Mouse (Mus musculus) lung, embryonic 15.5 days (tissue): ENCODE measurements at regions not wholly inside any gene's neighbourhood (a gene's known extent, or its start where the extent isn't known, plus 50 kb on each side); places are given as distances from the start of the nearest gene placed in this dataset.

Experiments used
- ATAC-seq: fragments of 200-750 bp; cut with Nextera tagmentation; 2 replicates; pipeline ENCODE4 v1.8.0; 2017; ENCODE audit warnings: moderate number of reproducible peaks, borderline replicate concordance; ENCODE audit not compliant: low FRiP score, low TSS enrichment; ENCODE audit errors: extremely low read depth
- H3K27ac ChIP-seq: fragments of 300-500 bp; sonication (generic); 2 replicates; pipeline ENCODE4 v1.5.1; 2015; ENCODE audit warnings: moderate library complexity, mild to moderate bottlenecking, inconsistent platforms
- H3K27me3 ChIP-seq: fragments of 300-500 bp; sonication (generic); 2 replicates; pipeline ENCODE4 v1.6.1; 2015; ENCODE audit warnings: inconsistent platforms
- H3K36me3 ChIP-seq: fragments of 300-500 bp; sonication (generic); 2 replicates; pipeline ENCODE4 v1.6.1; 2015; ENCODE audit warnings: inconsistent platforms
- H3K4me1 ChIP-seq: fragments of 300-500 bp; sonication (generic); 2 replicates; pipeline ENCODE4 v1.6.1; 2015; ENCODE audit warnings: inconsistent platforms
- H3K4me2 ChIP-seq: fragments of 300-500 bp; sonication (generic); 2 replicates; pipeline ENCODE4 v1.6.1; 2015; ENCODE audit warnings: inconsistent platforms, mild to moderate bottlenecking, moderate library complexity
- H3K4me3 ChIP-seq: fragments of 300-500 bp; sonication (generic); 2 replicates; pipeline ENCODE4 v1.5.1; 2015; ENCODE audit warnings: mild to moderate bottlenecking, inconsistent platforms
- H3K9ac ChIP-seq: fragments of 300-500 bp; sonication (generic); 2 replicates; pipeline ENCODE4 v1.6.1; 2015; ENCODE audit warnings: inconsistent platforms
- H3K9me3 ChIP-seq: fragments of 300-500 bp; sonication (generic); 2 replicates; pipeline ENCODE4 v1.6.1; 2016; ENCODE audit warnings: inconsistent platforms
- WGBS: fragments of 180-500 bp; shearing (Covaris S2); methylation state at CpG from one replicate; pipeline ENCODE4 v1.1.7; 2015; 5-methylcytosine and 5-hydroxymethylcytosine counted together

DNA sequence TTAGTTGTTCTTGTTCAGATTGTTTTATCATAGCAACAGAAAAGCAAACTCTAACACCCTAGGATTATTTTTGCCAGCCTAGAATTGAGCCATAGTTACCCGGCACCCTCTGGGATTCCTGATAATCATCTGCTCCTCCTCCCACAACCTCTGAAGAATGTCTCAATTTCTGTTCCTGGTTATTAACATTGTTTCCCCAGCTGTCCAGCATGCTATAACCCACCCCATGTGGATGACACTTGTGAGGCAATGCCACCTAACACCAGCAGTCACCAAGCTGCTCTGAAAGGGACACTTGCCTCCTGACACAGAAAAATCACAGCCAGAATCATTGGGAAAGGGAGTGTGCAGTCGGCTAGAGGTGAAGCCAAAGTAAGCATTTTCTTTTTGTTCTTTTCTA lies 2442.1 kb upstream of the Gm7489 start:
- no peaks in the 10 kb centered on the region for H3K27me3 ChIP-seq
- no peak overlapping the region for H3K4me3 ChIP-seq
- WGBS: 58% methylated on average over 2 of the region's 2 CpGs
- no peak overlapping the region for H3K4me2 ChIP-seq
- no peaks in the 10 kb centered on the region for H3K4me1 ChIP-seq
- no peak overlapping the region for H3K9ac ChIP-seq
- ATAC-seq: no peak
- H3K36me3 ChIP-seq: no peaks in the 10 kb centered on the region
- no peak overlapping the region for H3K27ac ChIP-seq
- H3K9me3 ChIP-seq: no peaks in the 10 kb centered on the region

DNA sequence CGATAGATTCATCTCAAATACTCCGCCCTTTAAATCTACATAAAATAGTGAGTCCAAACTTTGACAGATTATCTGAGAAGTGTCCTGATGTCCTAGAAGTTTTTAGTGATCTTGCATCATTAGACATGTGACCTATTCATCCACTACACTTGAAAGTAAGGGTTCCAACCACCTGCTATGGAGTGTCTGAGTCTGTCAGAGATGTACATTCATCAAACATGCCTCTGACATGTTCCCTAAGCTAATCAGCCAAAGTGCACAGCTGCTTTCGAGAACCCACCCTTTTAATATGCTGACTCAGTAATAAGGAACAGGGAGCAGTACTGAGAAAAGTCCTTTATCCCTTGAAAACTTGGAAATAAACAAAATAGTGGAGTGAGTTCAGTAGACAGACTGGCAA lies 2414.8 kb upstream of the Gm7489 start:
- Histone ChIP-seq H3K9ac (no peak overlapping the region), H3K36me3 (no peaks in the 10 kb centered on the region), H3K4me3 (no peak overlapping the region), H3K27ac (no peak overlapping the region), H3K9me3 (no peaks in the 10 kb centered on the region), H3K4me1 (no peaks in the 10 kb centered on the region), H3K27me3 (no peaks in the 10 kb centered on the region), H3K4me2 (no peak overlapping the region)
- 60% methylated on average over 3 of the region's 3 CpGs for WGBS
- ATAC-seq: no peak

DNA sequence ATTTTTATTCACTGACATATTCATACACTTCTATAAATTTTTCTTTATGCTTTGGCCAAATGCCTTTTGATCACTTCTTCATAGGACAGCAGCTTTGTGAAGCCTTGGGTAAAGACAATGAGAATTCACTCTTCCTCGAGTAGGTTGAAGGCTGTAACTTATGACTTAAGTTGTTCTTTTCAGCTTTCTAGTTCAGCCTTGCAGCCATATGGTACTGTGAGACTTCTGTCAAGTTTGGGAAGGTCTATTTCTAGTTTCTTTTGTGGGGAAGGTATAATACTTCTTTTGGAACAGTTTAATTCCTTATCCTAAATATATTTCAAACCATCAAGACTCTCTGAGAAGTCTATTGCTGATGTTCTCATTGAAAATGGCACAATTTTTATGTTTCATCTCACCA lies 2413.6 kb upstream of the Gm7489 start:
- H3K27me3 ChIP-seq: no peaks in the 10 kb centered on the region
- H3K9ac ChIP-seq: no peak overlapping the region
- no peak overlapping the region for H3K4me3 ChIP-seq
- H3K4me1 ChIP-seq: no peaks in the 10 kb centered on the region
- H3K27ac ChIP-seq: no peak overlapping the region
- 73% methylated on average over 1 of the region's 1 CpGs for WGBS
- H3K9me3 ChIP-seq: no peaks in the 10 kb centered on the region
- ATAC-seq: no peak
- H3K4me2 ChIP-seq: no peak overlapping the region
- no peaks in the 10 kb centered on the region for H3K36me3 ChIP-seq

DNA sequence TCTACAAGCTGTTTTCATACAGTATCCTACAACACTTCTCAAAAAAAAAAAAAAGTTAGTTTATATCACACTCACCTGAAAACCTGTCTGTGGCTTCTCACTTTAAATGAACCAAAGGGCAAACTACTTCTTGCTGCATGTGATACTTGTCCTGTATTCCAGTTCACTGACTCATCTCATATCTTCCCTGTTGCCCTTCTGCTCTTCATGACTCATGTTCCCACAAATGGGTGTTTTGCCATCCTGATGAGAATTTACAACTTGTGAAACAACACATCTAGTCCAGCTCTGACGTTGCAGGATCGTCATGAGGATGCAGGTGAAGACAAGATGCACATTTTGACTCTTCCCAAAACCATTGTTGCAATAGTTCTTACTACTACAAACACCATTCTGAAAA lies 2412.7 kb upstream of the Gm7489 start:
- no peak for ATAC-seq
- H3K27ac ChIP-seq: no peak overlapping the region
- no peak overlapping the region for H3K4me2 ChIP-seq
- H3K4me1 ChIP-seq: no peaks in the 10 kb centered on the region
- H3K27me3 ChIP-seq: no peaks in the 10 kb centered on the region
- no peaks in the 10 kb centered on the region for H3K9me3 ChIP-seq
- no peak overlapping the region for H3K9ac ChIP-seq
- 72% methylated on average over 2 of the region's 2 CpGs for WGBS
- no peaks in the 10 kb centered on the region for H3K36me3 ChIP-seq
- no peak overlapping the region for H3K4me3 ChIP-seq

DNA sequence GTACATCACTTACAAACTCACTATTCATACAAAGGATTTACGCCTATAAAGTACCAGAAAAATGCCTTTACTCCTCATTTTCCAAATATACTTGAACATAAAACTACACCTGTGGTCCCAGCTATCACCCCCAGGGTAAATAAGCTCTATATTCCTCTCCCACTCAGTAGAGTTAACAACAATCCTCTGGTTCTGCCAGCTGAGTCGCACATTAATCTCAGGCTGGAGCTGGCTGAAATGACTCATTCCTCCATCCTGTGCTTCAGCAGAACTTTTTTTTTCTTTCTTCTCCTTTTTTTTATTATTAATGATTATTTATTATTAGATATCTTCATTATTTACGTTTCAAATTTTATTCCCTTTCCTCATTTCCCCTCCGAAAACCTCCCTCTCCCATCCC lies 2402.8 kb upstream of the Gm7489 start:
- H3K27me3 ChIP-seq: no peaks in the 10 kb centered on the region
- H3K27ac ChIP-seq: no peak overlapping the region
- H3K4me1 ChIP-seq: no peaks in the 10 kb centered on the region
- no peak overlapping the region for H3K9ac ChIP-seq
- no peaks in the 10 kb centered on the region for H3K36me3 ChIP-seq
- 74% methylated on average over 4 of the region's 4 CpGs for WGBS
- ATAC-seq: no peak
- H3K4me3 ChIP-seq: no peak overlapping the region
- H3K4me2 ChIP-seq: no peak overlapping the region
- no peaks in the 10 kb centered on the region for H3K9me3 ChIP-seq

DNA sequence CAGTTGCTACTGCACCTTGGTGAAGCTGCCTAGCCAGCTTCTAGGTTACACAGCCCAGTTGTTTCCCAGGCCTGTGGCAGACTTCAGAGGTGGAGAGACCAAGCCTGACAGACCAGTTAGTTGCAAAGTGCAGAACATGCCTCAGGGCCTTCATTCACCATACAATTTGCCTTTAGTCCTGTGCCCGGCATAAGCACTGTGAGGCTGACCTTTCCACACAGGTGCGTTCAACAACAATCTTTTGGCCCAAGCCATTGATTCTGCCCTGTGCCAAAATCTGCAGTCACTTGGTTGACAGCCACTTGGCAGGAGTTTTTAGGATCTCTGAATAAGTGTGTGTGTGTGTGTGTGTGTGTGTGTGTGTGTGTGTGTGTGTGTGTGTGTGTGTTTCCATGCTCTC lies 2400.5 kb upstream of the Gm7489 start:
- 57% methylated on average over 2 of the region's 2 CpGs for WGBS
- Histone ChIP-seq H3K9ac (no peak overlapping the region), H3K9me3 (no peaks in the 10 kb centered on the region), H3K4me2 (no peak overlapping the region), H3K4me1 (no peaks in the 10 kb centered on the region), H3K36me3 (no peaks in the 10 kb centered on the region), H3K27ac (no peak overlapping the region), H3K27me3 (no peaks in the 10 kb centered on the region), H3K4me3 (no peak overlapping the region)
- ATAC-seq: no peak

DNA sequence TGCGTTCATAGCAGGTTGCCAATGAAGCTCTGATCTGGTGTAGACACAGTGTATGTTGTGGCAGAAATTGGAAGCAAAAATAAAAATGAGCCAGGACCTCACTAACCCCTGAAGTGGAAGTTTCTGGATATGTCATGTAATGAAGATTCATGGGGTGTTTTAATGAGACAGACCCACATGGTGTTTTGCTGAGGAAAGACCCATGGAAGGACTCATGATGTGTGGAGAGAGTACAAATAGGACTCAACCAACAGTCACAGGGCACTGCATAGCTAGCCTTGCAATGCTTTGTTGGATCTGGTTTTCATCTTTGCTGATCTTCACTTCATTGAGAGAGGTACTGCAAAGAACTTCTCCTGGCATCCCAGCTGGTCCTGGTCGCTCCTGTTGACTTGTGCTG lies 2399.2 kb upstream of the Gm7489 start:
- Histone ChIP-seq H3K4me3 (no peak overlapping the region), H3K4me1 (no peaks in the 10 kb centered on the region), H3K27ac (no peak overlapping the region), H3K9ac (no peak overlapping the region), H3K4me2 (no peak overlapping the region), H3K27me3 (no peaks in the 10 kb centered on the region), H3K9me3 (no peaks in the 10 kb centered on the region), H3K36me3 (no peaks in the 10 kb centered on the region)
- ATAC-seq: no peak
- 60% methylated on average over 2 of the region's 2 CpGs for WGBS

DNA sequence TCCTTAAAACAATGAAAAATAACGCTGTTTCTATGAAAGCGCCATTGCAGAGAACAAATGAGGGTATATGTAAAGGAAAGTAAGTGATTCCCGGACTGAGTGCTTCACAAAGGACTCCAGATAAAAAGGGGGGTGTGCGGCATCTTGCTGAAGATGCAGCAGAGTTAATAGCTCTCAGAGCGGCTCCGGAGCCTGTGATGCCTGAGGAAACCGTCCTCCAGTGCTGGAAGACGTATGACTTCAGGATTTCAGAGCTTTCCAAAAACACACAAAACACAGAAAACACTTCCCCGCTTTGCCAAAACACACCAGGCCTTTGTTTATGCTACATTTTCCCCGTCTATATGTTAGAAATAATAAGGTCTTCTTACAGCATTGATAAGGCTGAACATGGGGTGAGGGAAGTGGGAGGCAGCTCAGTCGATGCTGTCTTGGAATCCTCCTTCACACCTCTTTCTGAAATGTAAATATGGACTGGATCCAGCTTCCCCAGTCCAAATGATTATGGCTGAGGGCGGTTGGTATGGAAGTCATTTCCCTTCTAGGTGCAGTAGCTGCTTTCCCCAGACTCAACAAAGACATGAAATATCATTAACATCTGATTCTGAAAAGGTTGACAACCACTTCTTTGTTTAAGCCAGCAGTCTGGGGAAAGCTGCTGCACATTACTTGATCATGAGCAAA lies 2382.5 kb upstream of the Gm7489 start:
- Histone ChIP-seq H3K9ac (no peak overlapping the region), H3K36me3 (no peaks in the 10 kb centered on the region), H3K27me3 (no peaks in the 10 kb centered on the region), H3K4me3 (no peak overlapping the region), H3K9me3 (no peaks in the 10 kb centered on the region), H3K4me1 (peaks cover 7% of the 10 kb centered on the region; the same call in 1 of the 2 replicates), H3K27ac (peak overlapping the region; percentile 79), H3K4me2 (peak overlapping the region; percentile 47)
- WGBS: 29% methylated on average over 12 of the region's 12 CpGs
- peak; percentile 90 for ATAC-seq

DNA sequence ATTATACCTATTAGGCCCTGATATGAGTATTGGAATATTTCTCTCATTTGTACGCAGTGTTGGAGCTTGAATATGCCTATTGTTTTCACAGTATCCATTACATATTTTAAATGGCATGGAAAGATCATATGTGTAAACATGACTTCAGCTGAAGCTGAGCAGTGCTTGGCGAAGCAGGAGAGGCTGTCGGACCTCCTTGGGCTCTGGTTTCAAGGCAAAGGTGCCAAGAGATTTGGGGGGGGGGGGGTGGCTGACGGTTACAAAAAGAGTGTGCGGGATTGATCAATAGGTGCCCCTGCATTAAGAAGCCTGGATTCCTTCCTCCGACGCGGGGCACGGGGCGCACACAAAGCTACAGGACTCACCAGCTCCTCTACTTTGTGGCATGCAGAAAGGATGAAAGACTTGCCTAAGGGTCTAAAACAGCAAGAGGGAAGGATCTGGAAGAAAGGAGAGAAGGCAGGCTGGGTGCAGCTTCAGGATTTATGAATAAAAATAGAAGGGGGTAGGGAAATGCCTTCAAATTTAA lies 2381.9 kb upstream of the Gm7489 start:
- H3K27me3 ChIP-seq: no peaks in the 10 kb centered on the region
- H3K27ac ChIP-seq: peak overlapping the region; percentile 79
- H3K4me3 ChIP-seq: no peak overlapping the region
- H3K9me3 ChIP-seq: no peaks in the 10 kb centered on the region
- H3K36me3 ChIP-seq: no peaks in the 10 kb centered on the region
- peak; percentile 44; the same call in 1 of the 2 replicates for ATAC-seq
- peak overlapping the region; percentile 47 for H3K4me2 ChIP-seq
- peaks cover 7% of the 10 kb centered on the region; the same call in 1 of the 2 replicates for H3K4me1 ChIP-seq
- 20% methylated on average over 10 of the region's 10 CpGs for WGBS
- no peak overlapping the region for H3K9ac ChIP-seq

DNA sequence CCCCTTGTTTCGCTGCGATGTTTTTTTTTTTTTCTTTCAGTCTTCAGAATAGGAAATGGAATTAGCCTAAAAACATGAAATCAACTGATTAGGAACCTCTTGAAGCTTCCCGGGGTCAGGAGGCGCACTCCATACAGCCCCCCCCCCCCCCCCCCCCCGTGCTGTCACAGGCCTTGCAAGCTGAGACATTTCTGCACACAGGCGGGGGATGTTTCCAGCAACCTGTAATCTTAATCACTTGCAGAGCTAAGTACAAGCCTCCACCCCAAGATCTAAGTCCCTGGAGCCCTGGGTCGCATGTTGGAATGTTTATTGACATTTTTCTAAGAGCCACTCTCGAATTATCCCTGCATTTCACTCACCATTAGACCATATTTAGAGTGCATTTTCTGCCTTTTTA lies 2381.4 kb upstream of the Gm7489 start:
- no peak for ATAC-seq
- Histone ChIP-seq H3K9me3 (no peaks in the 10 kb centered on the region), H3K36me3 (no peaks in the 10 kb centered on the region), H3K27ac (peak overlapping the region; percentile 79), H3K4me1 (peaks cover 7% of the 10 kb centered on the region; the same call in 1 of the 2 replicates), H3K9ac (no peak overlapping the region), H3K27me3 (no peaks in the 10 kb centered on the region), H3K4me3 (no peak overlapping the region), H3K4me2 (peak overlapping the region; percentile 47)
- 12% methylated on average over 8 of the region's 8 CpGs for WGBS

DNA sequence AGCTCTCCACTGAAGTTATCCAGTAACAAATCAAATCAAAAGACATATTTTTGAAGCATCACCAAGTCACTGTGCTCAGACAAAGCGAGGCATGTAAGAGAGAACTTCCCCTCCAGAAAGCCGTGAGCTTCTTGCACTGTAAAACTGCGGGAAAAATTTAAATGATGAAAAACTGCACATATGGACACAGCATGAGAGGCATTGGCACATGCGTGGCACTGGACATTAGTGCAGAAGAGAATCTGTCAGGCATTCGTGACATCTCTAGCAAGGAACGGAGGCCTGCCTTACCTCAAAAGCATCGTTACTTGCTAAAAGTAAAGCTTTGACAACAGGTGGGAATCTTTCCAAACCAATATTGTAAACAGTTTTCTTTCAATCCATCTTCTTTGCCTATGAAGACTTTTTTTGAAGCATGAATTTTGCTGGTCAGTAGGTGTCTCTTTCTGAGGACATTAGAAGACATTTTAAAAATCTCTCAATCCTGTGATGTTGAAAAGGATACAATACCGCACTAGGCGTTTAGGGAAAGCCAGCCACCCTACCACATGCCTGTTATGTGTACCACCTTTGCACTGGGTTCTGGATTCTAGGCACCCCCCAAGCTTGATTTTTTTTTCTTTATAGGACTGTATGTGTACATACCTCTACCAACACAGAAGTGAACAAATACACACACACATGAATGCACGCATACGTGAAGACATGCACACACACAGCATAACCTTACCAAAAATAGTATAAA lies 2380.5 kb upstream of the Gm7489 start:
- no peak for ATAC-seq

DNA sequence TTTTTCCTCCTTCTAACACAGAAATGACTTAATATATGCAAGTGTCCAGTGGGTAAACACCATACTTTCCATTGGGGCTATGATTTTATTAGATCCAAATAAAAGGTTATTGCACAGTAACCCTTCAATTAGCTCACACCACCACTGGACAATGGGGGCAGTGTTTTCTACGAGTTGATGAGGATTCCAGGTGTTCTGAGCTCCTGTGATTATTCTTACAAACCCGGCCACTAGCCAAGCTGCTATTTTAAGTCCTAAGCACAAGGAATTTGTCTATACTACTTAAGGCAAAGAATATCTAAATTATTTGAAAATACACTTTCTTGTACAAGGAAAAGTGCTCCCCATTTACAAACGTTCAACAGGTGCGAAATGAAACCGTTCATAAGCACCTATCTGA lies 2379.9 kb upstream of the Gm7489 start:
- no peak for ATAC-seq

More for the DNA sequence above, 2380.5 kb upstream of the Gm7489 start:
- Histone ChIP-seq H3K27ac (peak overlapping the region; percentile 15; the same call in 1 of the 2 replicates), H3K9me3 (no peaks in the 10 kb centered on the region), H3K4me3 (no peak overlapping the region), H3K27me3 (no peaks in the 10 kb centered on the region), H3K4me2 (no peak overlapping the region), H3K36me3 (no peaks in the 10 kb centered on the region), H3K4me1 (peaks cover 7% of the 10 kb centered on the region; the same call in 1 of the 2 replicates), H3K9ac (no peak overlapping the region)
- 64% methylated on average over 11 of the region's 11 CpGs for WGBS

More for the DNA sequence above, 2379.9 kb upstream of the Gm7489 start:
- no peak overlapping the region for H3K27ac ChIP-seq
- no peak overlapping the region for H3K4me3 ChIP-seq
- no peaks in the 10 kb centered on the region for H3K36me3 ChIP-seq
- no peak overlapping the region for H3K9ac ChIP-seq
- no peaks in the 10 kb centered on the region for H3K9me3 ChIP-seq
- H3K4me1 ChIP-seq: peaks cover 7% of the 10 kb centered on the region; the same call in 1 of the 2 replicates
- no peaks in the 10 kb centered on the region for H3K27me3 ChIP-seq
- H3K4me2 ChIP-seq: no peak overlapping the region
- 72% methylated on average over 5 of the region's 5 CpGs for WGBS
